Mouse (Mus musculus): Measurements from ENCODE around the gene Krtap10-4. TPM values are rescaled to one million over a fixed set of nuclear protein-coding genes. Genes with fewer than 3 reads are reported as not detected.
"Not testable (repeated sequence)": the region's sequence is repeated elsewhere in the genome, so short reads cannot be mapped to it uniquely, and the experiment has no call there.

Gene Krtap10-4
- total RNA-seq (2021): not detected

GRCm38 (mm10) chr10:77826951-77827350, at the start of gene Krtap10-4:
TSS of gene Krtap10-4 (minus strand) at chr10:77827095.
- DNase-seq (ENCODE audit: low spot score): no peak
- intact Hi-C loops (cut with DNase I): no loop called here

- intact Hi-C loops (cut with DNase I): no loop called here
- no peak for DNase-seq (ENCODE audit: low spot score)
Observed at GRCm38 (mm10) chr10:77869651-77870050, 42.8 kb upstream of the Krtap10-4 start.

GRCm38 (mm10) chr10:77867546-77867945, 40.7 kb upstream of the Krtap10-4 start:
- no peak for DNase-seq (ENCODE audit: low spot score)
- intact Hi-C loops (cut with DNase I): no loop called here

GRCm38 (mm10) chr10:77864762-77865143, 37.9 kb upstream of the Krtap10-4 start:
- intact Hi-C loops (cut with DNase I): no loop called here
- DNase-seq (ENCODE audit: low spot score): no peak

- DNase-seq (ENCODE audit: low spot score): no peak
- intact Hi-C loops (cut with DNase I): no loop called here
Observed at GRCm38 (mm10) chr10:77864067-77864761, 37.3 kb upstream of the Krtap10-4 start.

- no peak for DNase-seq (ENCODE audit: low spot score)
- intact Hi-C loops (cut with DNase I): no loop called here
Observed at GRCm38 (mm10) chr10:77861675-77862074, 34.8 kb upstream of the Krtap10-4 start, which contains the start of gene Gm3285. TSS of gene Gm3285 (plus strand) at chr10:77861975.

GRCm38 (mm10) chr10:77852559-77852958, 25.7 kb upstream of the Krtap10-4 start, which contains the start of gene Gm10318:
TSS of gene Gm10318 (plus strand) at chr10:77852859.
- intact Hi-C loops (cut with DNase I): no loop called here
- no peak for DNase-seq (ENCODE audit: low spot score)

- intact Hi-C loops (cut with DNase I): no loop called here
Observed at GRCm38 (mm10) chr10:77847538-77847937, 20.6 kb upstream of the Krtap10-4 start.

GRCm38 (mm10) chr10:77846961-77847360, 20.1 kb upstream of the Krtap10-4 start:
- intact Hi-C loops (cut with DNase I): no loop called here

More at GRCm38 (mm10) chr10:77847538-77847937, 20.6 kb upstream of the Krtap10-4 start:
- DNase-seq (ENCODE audit: low spot score): no peak

GRCm38 (mm10) chr10:77846503-77846902, 19.6 kb upstream of the Krtap10-4 start, which contains the start of gene Gm36176:
TSS of gene Gm36176 (plus strand) at chr10:77846803.
- DNase-seq (ENCODE audit: low spot score): no peak
- intact Hi-C loops (cut with DNase I): no loop called here

More at GRCm38 (mm10) chr10:77846961-77847360, 20.1 kb upstream of the Krtap10-4 start:
- DNase-seq (ENCODE audit: low spot score): no peak

GRCm38 (mm10) chr10:77839006-77839405, 12.1 kb upstream of the Krtap10-4 start:
- intact Hi-C loops (cut with DNase I): no loop called here
- no peak for DNase-seq (ENCODE audit: low spot score)

GRCm38 (mm10) chr10:77835647-77836046, 8.8 kb upstream of the Krtap10-4 start, which contains the start of gene Krtap10-10:
TSS of gene Krtap10-10 (plus strand) at chr10:77835947.
- no peak for DNase-seq (ENCODE audit: low spot score)
- intact Hi-C loops (cut with DNase I): no loop called here

GRCm38 (mm10) chr10:77819203-77819602, 7.7 kb downstream of the Krtap10-4 start:
- intact Hi-C loops (cut with DNase I): loop anchor here (5.0 kb wide), 2 partner anchors 92 to 192 kb away; partner anchors contain the start of gene Gm10100
- DNase-seq (ENCODE audit: low spot score): no peak

- DNase-seq (ENCODE audit: low spot score): no peak
- intact Hi-C loops (cut with DNase I): loop anchor here (5.0 kb wide), 2 partner anchors 91 to 191 kb away; partner anchors contain the start of gene Gm10100
Observed at GRCm38 (mm10) chr10:77818523-77818922, 8.4 kb downstream of the Krtap10-4 start.

- DNase-seq (ENCODE audit: low spot score): no peak
- intact Hi-C loops (cut with DNase I): loop anchor here (5.0 kb wide), 2 partner anchors 88 to 188 kb away; partner anchors contain the start of gene Gm10100
Observed at GRCm38 (mm10) chr10:77815514-77815913, 11.4 kb downstream of the Krtap10-4 start.

GRCm38 (mm10) chr10:77814382-77814781, 12.5 kb downstream of the Krtap10-4 start, which contains the start of gene Gm2696:
TSS of gene Gm2696 (plus strand) at chr10:77814682.
- intact Hi-C loops (cut with DNase I): no loop called here
- DNase-seq (ENCODE audit: low spot score): no peak

GRCm38 (mm10) chr10:77811743-77812142, 15.2 kb downstream of the Krtap10-4 start, which contains the start of gene Gm9507:
TSS of gene Gm9507 (minus strand) at chr10:77811843.
- DNase-seq (ENCODE audit: low spot score): no peak
- intact Hi-C loops (cut with DNase I): no loop called here

- intact Hi-C loops (cut with DNase I): no loop called here
- no peak for DNase-seq (ENCODE audit: low spot score)
Observed at GRCm38 (mm10) chr10:77804095-77804494, 22.8 kb downstream of the Krtap10-4 start.

- intact Hi-C loops (cut with DNase I): no loop called here
- DNase-seq (ENCODE audit: low spot score): no peak
Observed at GRCm38 (mm10) chr10:77798921-77799508, 27.9 kb downstream of the Krtap10-4 start, which contains the start of gene Gm19668. TSS of gene Gm19668 (minus strand) at chr10:77799133.

GRCm38 (mm10) chr10:77798164-77798920, 28.6 kb downstream of the Krtap10-4 start:
- DNase-seq (ENCODE audit: low spot score); intact Hi-C loops (cut with DNase I): not testable (repeated sequence)

All from heart, postnatal 25 days (tissue).